Comparison of ENCODE assay signal across 8 mouse cellular contexts in genomic region chr7:24587330-24588105, GRCm38 (mm10). TPM values are rescaled to one million over a fixed set of nuclear protein-coding genes. Genes with fewer than 3 reads are reported as not detected.
DNase-seq lines count a peak whose midpoint lies in the region; ATAC-seq and TF ChIP-seq lines count a peak whose summit lies in the region.

TSS of gene Ethe1 (plus strand) at chr7:24587543.
TSS of gene Zfp575 (minus strand) at chr7:24587641.

- TF ChIP-seq CTCF in embryonic fibroblast, embryonic 13.5 days (IDR thresholded peaks at IDR 0.05; ENCODE audit: borderline replicate concordance, insufficient read depth, low read length): no peak
- no peak for TF ChIP-seq CTCF in heart, postnatal 0 days (IDR thresholded peaks at IDR 0.05; ENCODE audit: low read depth)

- 0 out of 2 replicates have a peak, but pooled peaks have one; percentile 35 for ATAC-seq in heart, postnatal 0 days (ENCODE audit: insufficient read depth, low read depth)

- peak within 1 kb of the TSS; percentile 56 for H3K4me2 ChIP-seq in heart, postnatal 0 days (ENCODE audit: low read depth, low read length)

- no peaks in the 10 kb centered on the region for H3K36me3 ChIP-seq in heart, postnatal 0 days (replicated peaks; ENCODE audit: control insufficient read depth, insufficient read depth, low read length)

- H3K9ac ChIP-seq in heart, postnatal 0 days (replicated peaks; ENCODE audit: low read depth, low read length): 0 out of 2 replicates have a peak within 1 kb of the TSS, but pooled peaks have one; percentile 15

- WGBS in heart, postnatal 0 days: 8% methylated on average over 30 of the region's 30 CpGs

- TF ChIP-seq POLR2A in embryonic fibroblast, embryonic 13.5 days (IDR thresholded peaks at IDR 0.05; ENCODE audit: low read depth, low read length): peak; percentile 80

- peaks cover 27% of the 10 kb centered on the region for H3K27me3 ChIP-seq in heart, postnatal 0 days (ENCODE audit: control insufficient read depth, insufficient read depth, low read length)

- no peaks in the 10 kb centered on the region for H3K4me1 ChIP-seq in embryonic fibroblast, embryonic 13.5 days (ENCODE audit: control insufficient read depth, insufficient read depth, low read length)
- no peaks in the 10 kb centered on the region for H3K4me1 ChIP-seq in heart, postnatal 0 days (ENCODE audit: control insufficient read depth, insufficient read depth)

- H3K9me3 ChIP-seq in heart, postnatal 0 days (replicated peaks; ENCODE audit: control insufficient read depth, low read length): no peaks in the 10 kb centered on the region

- no peak within 1 kb of the TSS for H3K27ac ChIP-seq in embryonic fibroblast, embryonic 13.5 days (ENCODE audit: insufficient read depth, low read length)
- no peak within 1 kb of the TSS for H3K27ac ChIP-seq in heart, postnatal 0 days (ENCODE audit: low read depth)

- no peak for TF ChIP-seq EP300 in heart, postnatal 0 days (IDR thresholded peaks at IDR 0.05; ENCODE audit: low read depth)

- peak; percentile 30 to 32 for DNase-seq in B cell, adult 2 months
- peak; percentile 84 for DNase-seq in ZHBTc4 (ENCODE audit: low read depth, low spot score)
- DNase-seq in heart, postnatal 0 days (ENCODE audit: low spot score): peak; percentile 35
- peak; percentile 76 to 82 for DNase-seq in layer of hippocampus, postnatal 25 days (ENCODE audit: extremely low spot score in 1 of 2, low spot score in 1 of 2)
- DNase-seq in lung, postnatal 14 days: peak; percentile 51
- DNase-seq in right cerebral cortex, postnatal 36 days (ENCODE audit: low spot score in 2 of 2): peak; percentile 74 to 75
- DNase-seq in spleen, postnatal 14 days (ENCODE audit: low spot score in 2 of 2): no peak

- peak within 1 kb of the TSS; percentile 41 for H3K4me3 ChIP-seq in embryonic fibroblast, embryonic 13.5 days (ENCODE audit: insufficient read depth, low read length)
- peak within 1 kb of the TSS; percentile 36 for H3K4me3 ChIP-seq in heart, postnatal 0 days (ENCODE audit: low read depth, low read length)

RNA-seq across cellular contexts. Expression of gene Ethe1, which starts in this region (rescaled TPM):
- polyA plus RNA-seq in embryonic fibroblast, embryonic 13.5 days (2011; ENCODE audit: insufficient read length, low read depth, missing spikeins): 11.3 and 16.2 TPM in 2 replicates
- 21.2 and 42.2 TPM in 2 replicates for total RNA-seq in heart, postnatal 0 days (2014; rRNA removed; ENCODE audit: low replicate concordance)
- polyA plus RNA-seq in heart, postnatal 0 days (2015; fragmentation: Nextera tagmentation; extraction: Ambion mirVana): 21.5 and 23.1 TPM in 2 replicates
- total RNA-seq in layer of hippocampus, postnatal 25 days (2021): 10 to 100 TPM in 1 of 2 experiments, 1 to 10 TPM in 1; 9.0 to 11.5 TPM

RNA-seq across cellular contexts. Expression of gene Zfp575, which starts in this region (rescaled TPM):
- 2.3 and 2.6 TPM in 2 replicates for polyA plus RNA-seq in embryonic fibroblast, embryonic 13.5 days (2011; ENCODE audit: insufficient read length, low read depth, missing spikeins)
- 0.04 TPM in 1 of 2 replicates, not detected in the other for total RNA-seq in heart, postnatal 0 days (2014; rRNA removed; ENCODE audit: low replicate concordance)
- 0.58 and 0.67 TPM in 2 replicates for polyA plus RNA-seq in heart, postnatal 0 days (2015; fragmentation: Nextera tagmentation; extraction: Ambion mirVana)
- total RNA-seq in layer of hippocampus, postnatal 25 days (2021): 1 to 10 TPM; 5.6 to 6.2 TPM

Comparison
In these comparisons a context has a peak if more than half of its experiments do, and no peak if none do; other contexts are left out.
1. DNase-seq: peak in B cell, adult 2 months (2 of 2), ZHBTc4 (single experiment), heart, postnatal 0 days (single experiment), layer of hippocampus, postnatal 25 days (2 of 2), lung, postnatal 14 days (single experiment) and right cerebral cortex, postnatal 36 days (2 of 2); none in spleen, postnatal 14 days (0 of 2).